Mouse (Mus musculus) subcutaneous adipose tissue, adult 2 months (tissue): ENCODE data around the gene Bnipl. TPM values are rescaled to one million over a fixed set of nuclear protein-coding genes. Genes with fewer than 3 reads are reported as not detected.

Source experiments
- polyA plus RNA-seq: library from polyadenylated mRNA; depleted of rRNA; stranded (reverse); fragments of >200 nt; gene quantifications from 2 replicates; pipeline ENCODE4 v1.2.3, GENCODE M21; 2012; ENCODE audit warnings: low replicate concordance; rRNA removed

Gene Bnipl
- 0.09 and 6.4 TPM in 2 replicates for polyA plus RNA-seq

DNA sequence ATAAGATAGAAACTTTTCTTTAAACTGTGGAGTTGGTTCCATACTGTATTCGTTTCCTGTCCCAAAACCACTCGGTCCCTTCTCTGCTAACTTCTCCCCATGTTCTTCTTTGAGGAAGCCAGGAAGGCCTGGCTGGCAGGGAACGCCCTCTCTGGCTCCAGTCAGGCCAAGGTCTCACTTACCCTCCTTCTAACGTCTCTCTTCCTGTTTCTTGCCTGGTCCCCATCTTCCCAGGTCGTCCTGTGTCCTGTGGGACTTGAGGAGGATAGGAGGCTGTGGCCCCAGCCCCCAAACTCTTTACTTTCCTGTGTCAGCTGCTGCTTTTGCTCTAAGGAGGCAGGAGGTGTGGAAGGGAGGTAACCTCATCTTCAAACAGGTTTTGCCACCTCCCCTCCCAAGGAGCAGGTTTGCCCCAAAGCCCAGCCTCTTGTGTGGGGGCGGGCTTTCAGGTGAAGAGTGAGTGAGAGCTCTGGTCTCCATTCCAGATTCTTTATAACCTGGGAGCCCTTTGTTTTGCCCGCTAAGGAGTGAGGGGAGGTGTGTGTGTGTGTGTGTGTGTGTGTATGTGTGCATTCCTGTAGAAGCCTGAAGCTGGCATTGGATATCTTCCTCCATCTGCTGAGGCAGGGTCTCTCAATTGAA lies at the start of gene Bnipl:
TSS of gene Bnipl (minus strand) at position 411 of the 642 bp plus-strand sequence.

DNA sequence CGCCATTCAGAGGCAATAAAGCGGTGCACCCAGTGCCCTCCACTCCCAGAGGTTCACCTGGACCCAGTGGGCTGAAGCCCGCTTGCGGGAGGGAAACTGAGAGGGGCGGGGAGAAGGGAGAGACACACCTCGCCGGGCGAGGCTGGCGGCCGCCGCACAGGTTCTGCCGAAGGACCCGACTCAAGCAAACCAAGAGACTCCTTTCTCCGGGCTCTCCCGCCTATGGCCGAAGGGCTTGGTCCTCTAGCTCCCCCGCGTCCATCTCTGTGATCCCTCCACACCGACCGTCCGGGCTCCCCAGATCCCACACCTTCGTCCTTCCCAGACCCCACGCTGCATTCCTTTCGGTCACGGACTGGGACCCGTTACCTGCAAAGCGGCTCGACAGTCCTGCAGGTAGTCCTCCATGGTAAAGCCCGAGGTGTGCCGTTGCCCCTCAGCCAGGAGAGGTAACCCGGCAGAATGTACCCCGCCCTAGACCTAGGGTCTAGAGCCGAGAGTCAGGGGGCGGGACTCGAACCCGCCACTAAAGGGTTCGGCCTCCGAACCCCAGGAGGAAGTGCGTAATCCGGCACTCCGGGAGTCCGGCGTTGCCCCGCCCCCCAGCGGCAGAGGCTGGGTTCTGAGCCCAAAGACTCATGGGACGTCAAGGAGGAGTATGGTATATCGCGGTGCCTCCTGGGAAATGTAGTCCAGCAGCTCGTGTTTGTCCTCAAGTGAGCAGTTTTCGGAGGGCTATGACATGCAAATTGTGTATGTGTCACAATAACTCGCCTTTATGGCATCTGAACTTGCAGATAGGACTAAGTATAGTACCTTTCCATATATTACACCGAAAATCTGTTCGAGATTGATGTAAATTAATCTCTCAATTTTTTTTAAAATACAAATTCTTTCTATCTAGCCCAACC lies 30.5 kb upstream of the Bnipl start, which contains the start of the genes Mindy1 and Prune1:
TSS of gene Mindy1 (plus strand) at position 130 of the 911 bp plus-strand sequence.
TSS of gene Prune1 (minus strand) at position 861 of the 911 bp plus-strand sequence.

GRCm38 (mm10) chr3:95241498-95241897 lies 9.5 kb downstream of the Bnipl start, which contains the start of gene Gm128:
Gene Gm128 (minus strand): TSS chr3:95241598.

GRCm38 (mm10) chr3:95231298-95232221 lies 19.4 kb downstream of the Bnipl start, which contains the start of gene Mllt11:
Gene Mllt11 (minus strand): TSS chr3:95232171.

GRCm38 (mm10) chr3:95228148-95228893 lies 22.7 kb downstream of the Bnipl start, which contains the start of gene Cdc42se1:
Gene Cdc42se1 (plus strand): TSS chr3:95228732.

DNA sequence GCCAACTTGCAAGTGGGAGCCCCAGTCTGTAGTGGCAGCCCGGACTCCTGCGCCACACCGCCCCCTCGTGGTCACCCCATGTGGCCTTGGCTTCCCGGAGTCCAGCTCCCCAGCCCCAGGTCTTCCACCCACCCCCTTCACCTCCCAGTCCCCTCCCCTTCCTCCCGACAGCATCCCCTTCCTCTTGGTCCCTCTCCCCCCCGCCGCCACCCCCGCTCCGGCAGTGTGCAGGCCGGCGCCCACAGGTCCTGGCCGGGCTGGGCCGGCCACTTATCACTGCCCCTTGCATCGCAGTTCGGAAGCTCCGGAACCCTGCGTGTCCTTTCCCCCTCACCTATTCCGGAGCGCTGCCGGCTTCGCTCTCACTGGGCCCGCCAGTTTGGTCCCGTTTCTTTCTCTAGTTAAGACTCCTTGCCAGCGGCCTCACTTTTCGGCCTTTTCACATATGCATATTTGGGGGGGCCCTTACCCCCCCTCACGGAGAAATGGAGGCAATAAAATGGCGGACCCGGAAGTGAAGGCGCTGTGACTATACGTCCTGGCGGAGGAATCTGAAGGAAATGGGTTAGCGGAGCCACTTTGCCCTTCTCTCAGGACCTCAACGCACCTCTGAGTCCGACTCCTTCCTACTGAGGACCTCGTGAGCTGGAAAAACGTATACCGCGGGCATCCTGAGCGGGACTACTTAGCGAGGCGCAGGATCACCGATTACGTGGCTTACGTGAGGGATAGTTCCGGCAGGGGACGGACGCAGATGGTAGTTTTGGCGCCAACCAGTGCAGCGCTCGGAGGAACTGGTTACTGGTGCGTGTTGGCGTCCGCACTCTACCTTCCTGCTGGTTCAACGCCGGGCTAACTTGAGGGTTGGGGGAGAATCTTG lies 33.5 kb downstream of the Bnipl start, which contains the start of gene Gabpb2:
TSS of gene Gabpb2 (minus strand) at position 662 of the 880 bp plus-strand sequence.

Other genes starting within 250 kb of the Bnipl start
- 14.2 and 26.4 TPM in 2 replicates for gene Zfp687, start 235.7 kb downstream of the Bnipl start, polyA plus RNA-seq
- gene Psmd4, start 208.6 kb downstream of the Bnipl start, polyA plus RNA-seq = 192 and 240 TPM in 2 replicates
- 18.7 and 25.1 TPM in 2 replicates for gene Pip5k1a, start 144.3 kb downstream of the Bnipl start, polyA plus RNA-seq
- 47.2 and 66.3 TPM in 2 replicates for gene Vps72, start 140.2 kb downstream of the Bnipl start, polyA plus RNA-seq
- gene Tmod4, start 126.7 kb downstream of the Bnipl start, polyA plus RNA-seq = 0.46 and 0.84 TPM in 2 replicates
- gene Scnm1, start 117.2 kb downstream of the Bnipl start, polyA plus RNA-seq = 48.2 and 53.5 TPM in 2 replicates
- gene Lysmd1, start 117.1 kb downstream of the Bnipl start, polyA plus RNA-seq = 8.5 and 9.4 TPM in 2 replicates
- 18.6 and 23.0 TPM in 2 replicates for gene Tnfaip8l2, start 108.8 kb downstream of the Bnipl start, polyA plus RNA-seq
- 6.0 and 30.1 TPM in 2 replicates for gene Sema6c, start 90.7 kb downstream of the Bnipl start, polyA plus RNA-seq
- gene Gabpb2, start 33.3 kb downstream of the Bnipl start, polyA plus RNA-seq = 11.3 and 19.4 TPM in 2 replicates
- gene Cdc42se1, start 22.5 kb downstream of the Bnipl start, polyA plus RNA-seq = 52.9 and 68.9 TPM in 2 replicates
- gene Mllt11, start 19.0 kb downstream of the Bnipl start, polyA plus RNA-seq = 11.7 and 16.1 TPM in 2 replicates
- gene Gm128, start 9.6 kb downstream of the Bnipl start, polyA plus RNA-seq = 0.91 TPM in 1 of 2 replicates, not detected in the other
- 82.0 and 89.1 TPM in 2 replicates for gene Mindy1, start 30.2 kb upstream of the Bnipl start, polyA plus RNA-seq
- 28.9 and 29.2 TPM in 2 replicates for gene Prune1, start 30.9 kb upstream of the Bnipl start, polyA plus RNA-seq
- gene Anxa9, start 56.0 kb upstream of the Bnipl start, polyA plus RNA-seq = 4.1 and 7.0 TPM in 2 replicates
- 136 and 146 TPM in 2 replicates for gene Cers2, start 63.6 kb upstream of the Bnipl start, polyA plus RNA-seq
- gene Setdb1, start 106.0 kb upstream of the Bnipl start, polyA plus RNA-seq = 12.4 and 26.7 TPM in 2 replicates
- not detected in 2 replicates for gene 4930558C23Rik, start 151.6 kb upstream of the Bnipl start, polyA plus RNA-seq
- 42.1 and 43.1 TPM in 2 replicates for gene Arnt, start 183.2 kb upstream of the Bnipl start, polyA plus RNA-seq
- 18.7 and 41.3 TPM in 2 replicates for gene Ctsk, start 248.1 kb upstream of the Bnipl start, polyA plus RNA-seq